Mouse (Mus musculus) gastrocnemius, postnatal 4 days (tissue): Measurements from ENCODE around the gene Ptges2. TPM values are rescaled to one million over a fixed set of nuclear protein-coding genes. Genes with fewer than 3 reads are reported as not detected.

ENCODE experiments used
- DNase-seq, 2 experiments: peaks; one replicate each; pipeline ENCODE4 v3.0.0; 2021 to 2022; ENCODE audit warnings: low spot score in 2 of 2, mixed read lengths in 2 of 2
- total RNA-seq, 2 experiments: library from RNA; stranded (reverse); gene quantifications; 2 replicates each; pipeline ENCODE4 v1.2.3; 2021

The Ptges2 gene
- total RNA-seq, 2 experiments from 2014 or later, result 35.1 to 41.4 TPM

GRCm38 (mm10) chr2:32437612-32438166, 42.0 kb downstream of the Ptges2 start:
- DNase-seq, result no peak

DNA sequence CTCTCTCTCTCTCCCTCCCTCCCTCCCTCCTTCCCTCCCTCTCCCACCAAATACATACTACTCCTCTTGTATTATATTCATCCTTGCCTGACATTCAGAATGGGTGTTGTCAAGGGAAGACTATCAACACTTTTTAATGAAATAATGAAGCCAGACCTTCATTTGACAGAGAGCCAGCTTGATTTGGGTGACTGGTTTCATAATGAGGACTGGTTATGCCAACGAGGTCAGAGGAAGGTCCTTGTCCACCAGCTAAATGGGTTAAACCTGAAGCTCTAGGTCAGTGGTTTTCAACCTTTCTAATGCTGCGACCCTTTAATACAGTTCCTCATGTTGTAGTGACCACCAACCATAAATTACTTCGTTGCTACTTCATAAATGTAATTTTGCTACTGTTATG, 43.0 kb downstream of the Ptges2 start:
- no peak for DNase-seq

GRCm38 (mm10) chr2:32439177-32439576, 43.5 kb downstream of the Ptges2 start:
- DNase-seq, result no peak

DNA sequence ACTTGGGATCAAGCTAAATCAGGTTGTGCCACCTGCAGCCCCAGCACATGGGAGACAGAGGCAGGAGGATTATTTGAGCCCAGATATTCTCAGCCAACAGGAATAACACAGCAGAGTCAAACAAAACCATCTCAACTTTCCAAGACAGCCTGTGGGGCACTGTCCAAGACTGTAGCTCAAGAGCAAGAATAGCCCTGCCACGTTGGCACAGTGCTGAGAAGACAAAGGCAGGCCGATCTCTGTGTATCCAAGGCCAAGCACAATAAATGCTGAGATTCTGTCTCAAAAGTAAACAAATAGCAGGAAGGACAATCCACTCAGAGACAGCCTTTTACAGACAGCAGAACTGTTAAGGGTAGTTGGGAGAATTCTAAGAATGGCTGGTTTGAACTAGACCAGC, 44.5 kb downstream of the Ptges2 start:
- DNase-seq, result no peak

DNA sequence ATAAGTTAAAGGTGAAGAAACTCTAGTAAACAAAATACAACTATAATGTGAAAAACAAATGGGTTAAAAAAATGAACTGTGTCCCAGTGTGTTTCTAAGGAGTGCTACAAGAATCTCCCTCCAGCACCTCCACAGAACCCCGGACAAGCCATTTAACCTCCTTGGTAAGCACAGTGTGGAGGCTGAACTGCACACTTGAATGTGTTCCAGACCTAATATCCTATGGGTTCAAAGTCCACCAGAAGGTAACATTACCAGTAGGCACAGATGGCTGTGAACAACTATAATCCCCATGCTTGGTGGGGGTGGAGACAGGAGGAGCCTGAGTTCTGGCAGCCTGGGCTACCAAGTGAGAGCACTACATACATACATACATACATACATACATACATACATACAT, 44.9 kb downstream of the Ptges2 start:
- DNase-seq, result no peak

DNA sequence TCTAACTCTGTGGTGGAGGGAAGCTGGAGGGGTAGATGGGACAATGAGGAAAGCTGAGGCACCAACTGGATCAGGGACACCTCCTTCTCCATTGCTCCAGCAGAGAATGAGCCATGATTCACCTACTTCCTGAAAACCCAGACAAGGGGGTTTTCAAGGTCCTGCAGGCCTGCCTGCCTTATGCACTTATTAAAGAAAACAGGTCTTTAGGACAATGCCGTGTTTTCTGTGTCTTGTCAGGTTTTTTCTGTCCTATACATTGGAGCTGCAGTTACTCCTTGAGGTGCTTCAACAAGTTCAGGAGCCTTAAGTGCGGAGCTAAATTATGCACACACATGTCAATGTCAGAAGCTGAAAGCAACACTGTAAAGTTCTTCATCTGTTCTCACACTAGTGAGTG, 45.9 kb downstream of the Ptges2 start:
- no peak for DNase-seq

DNA sequence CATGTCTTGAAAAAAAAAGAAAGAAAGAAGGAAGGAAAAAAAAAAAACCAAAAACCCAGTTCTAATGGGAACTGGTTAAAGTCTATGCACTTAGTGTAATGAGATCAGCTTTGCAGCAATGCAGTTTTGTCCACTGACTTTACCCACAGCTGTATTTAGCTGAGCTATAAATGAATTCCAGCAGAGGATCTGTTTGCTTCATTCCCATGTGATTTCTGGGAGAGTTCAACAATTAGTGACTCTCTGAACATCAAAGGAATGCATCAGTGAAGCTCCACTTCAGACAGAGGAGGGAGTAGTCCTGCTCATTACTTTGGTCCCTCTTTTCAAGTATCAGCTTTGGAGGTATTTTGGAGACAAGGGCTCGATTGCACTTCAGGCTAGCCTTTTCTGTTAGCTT, 49.8 kb downstream of the Ptges2 start:
- DNase-seq, result no peak

DNA sequence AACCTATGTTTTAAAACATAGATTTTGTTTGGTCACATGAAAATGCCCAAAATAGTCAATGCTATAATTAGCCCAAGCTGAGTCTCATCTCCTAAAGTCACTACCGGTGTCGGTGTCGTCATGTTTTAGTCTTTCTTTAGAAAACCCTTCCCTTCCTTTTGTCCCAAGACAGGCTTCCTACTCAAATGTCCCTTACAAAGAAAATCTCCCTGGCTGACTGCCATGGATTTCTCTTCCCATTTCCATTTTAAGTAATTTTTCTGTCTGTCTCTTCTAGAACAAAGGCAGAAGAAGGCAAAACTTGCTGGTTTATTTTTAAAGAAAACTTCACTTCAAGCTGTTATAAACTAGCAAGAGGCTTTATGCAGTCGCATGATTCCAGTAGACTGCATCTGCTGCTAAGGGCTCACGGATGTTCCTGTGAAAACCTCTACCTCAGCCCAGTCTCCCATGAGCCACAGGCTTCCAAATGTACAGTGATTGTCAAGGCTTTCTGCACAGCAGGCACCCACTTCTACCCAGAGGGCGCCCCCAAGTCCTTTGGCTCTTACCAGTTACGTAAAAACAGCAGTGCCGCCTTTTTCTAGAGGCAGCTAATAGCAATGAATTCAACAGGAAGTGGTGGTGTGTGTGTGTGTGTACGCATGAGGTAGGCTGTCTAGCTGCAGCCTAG, 51.7 kb downstream of the Ptges2 start:
- DNase-seq, result no peak

- no peak for DNase-seq
Measured at GRCm38 (mm10) chr2:32448480-32448879, 52.8 kb downstream of the Ptges2 start.

- no peak for DNase-seq
Measured at GRCm38 (mm10) chr2:32449761-32450754, 54.4 kb downstream of the Ptges2 start, which contains the start of gene Naif1. TSS of gene Naif1 (plus strand) at chr2:32450457.

- DNase-seq, result peak; percentile 98 to 99
Measured at GRCm38 (mm10) chr2:32450881-32451844, 55.5 kb downstream of the Ptges2 start, which contains the start of gene Slc25a25. TSS of gene Slc25a25 (minus strand) at chr2:32451445.

DNA sequence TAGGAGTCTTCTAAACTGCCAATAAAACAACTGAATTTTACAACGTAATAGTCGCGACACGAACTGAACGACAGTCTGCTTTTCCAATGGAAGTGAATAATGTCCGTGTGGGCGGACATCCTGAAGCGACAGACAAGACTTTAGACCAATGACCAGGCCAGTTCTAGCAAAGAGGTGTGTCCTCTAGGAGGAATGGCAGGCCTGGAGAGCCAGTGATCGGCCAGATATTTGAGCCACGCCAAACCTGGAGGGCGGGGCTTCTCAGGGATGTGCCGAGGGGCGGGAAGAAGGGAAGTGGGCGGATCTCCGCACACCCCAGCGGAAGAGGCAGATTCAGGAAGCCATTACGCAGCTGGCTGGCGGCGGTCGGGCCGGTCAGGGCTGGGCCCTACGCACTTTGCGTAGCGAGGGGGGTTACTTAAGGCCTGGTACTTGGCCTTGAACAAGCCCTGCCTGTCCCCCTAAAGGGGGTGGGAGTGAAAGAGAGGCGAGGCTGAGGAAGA, 56.2 kb downstream of the Ptges2 start:
- DNase-seq, result peak; percentile 92 to 97

- no peak for DNase-seq
Measured at GRCm38 (mm10) chr2:32452441-32452971, 56.8 kb downstream of the Ptges2 start.

GRCm38 (mm10) chr2:32453641-32454303, 58.1 kb downstream of the Ptges2 start:
- no peak for DNase-seq

- DNase-seq, result no peak
Measured at GRCm38 (mm10) chr2:32454633-32455032, 58.9 kb downstream of the Ptges2 start.

GRCm38 (mm10) chr2:32455101-32455500, 59.4 kb downstream of the Ptges2 start:
- DNase-seq, result no peak
